26 mouse cellular contexts compared by ENCODE assay signal in the genomic region with DNA sequence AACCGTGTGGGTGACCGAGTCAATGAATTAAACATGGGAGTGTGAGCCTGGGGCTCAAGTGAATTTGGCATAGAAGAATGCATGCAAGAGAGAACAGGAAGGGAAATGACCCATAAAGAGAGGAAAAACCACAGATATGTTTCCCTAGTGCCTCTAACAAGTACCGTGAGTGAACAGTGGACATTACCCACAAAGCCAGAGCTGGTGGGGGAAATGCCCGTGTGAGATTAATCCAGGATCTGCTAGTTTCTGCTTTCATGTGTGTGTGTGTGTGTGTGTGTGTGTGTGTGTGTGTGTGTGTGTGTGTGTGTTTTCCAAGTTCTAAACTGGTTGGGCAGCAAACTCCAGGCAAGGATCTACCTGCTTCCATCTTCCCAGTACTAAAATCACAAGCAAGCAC. TPM values are rescaled to one million over a fixed set of nuclear protein-coding genes. Genes with fewer than 3 reads are reported as not detected.
"Had no signal": no experiment of that assay in that cellular context is flagged by ENCODE, and none has a peak within 500 bp of the region (broad histone marks: within the 10 kb centered on the region; RNA-seq: fewer than 3 reads in every experiment).

No protein-coding gene starts in this region.

- H3K27me3 ChIP-seq: midbrain, embryonic 12.5 days; midbrain, embryonic 15.5 days; neural tube, embryonic 13.5 days had no signal

- H3K27ac ChIP-seq: layer of hippocampus, adult 2 months; liver, embryonic 13.5 days; macrophage; midbrain, embryonic 12.5 days; midbrain, embryonic 15.5 days; neural tube, embryonic 13.5 days had no signal

- H3K4me3 ChIP-seq: layer of hippocampus, adult 2 months; liver, embryonic 13.5 days; midbrain, embryonic 12.5 days; midbrain, embryonic 15.5 days; neural tube, embryonic 13.5 days had no signal

- H3K4me1 ChIP-seq: midbrain, embryonic 12.5 days; midbrain, embryonic 15.5 days; neural tube, embryonic 13.5 days had no signal

- DNase-seq: layer of hippocampus, adult 9-11 months; liver, embryonic 13.5 days; lung, adult 2 months; retina, postnatal 1 day; right cerebral cortex, postnatal 25 days; thymus, adult 18-20 months; thymus, postnatal 36 days had no signal

- H3K9me3 ChIP-seq: liver, embryonic 13.5 days; midbrain, embryonic 12.5 days; midbrain, embryonic 15.5 days; neural tube, embryonic 13.5 days had no signal

- H3K4me2 ChIP-seq: liver, embryonic 13.5 days; midbrain, embryonic 12.5 days; midbrain, embryonic 15.5 days; neural tube, embryonic 13.5 days had no signal

- H3K9ac ChIP-seq: liver, embryonic 13.5 days; midbrain, embryonic 12.5 days; midbrain, embryonic 15.5 days; neural tube, embryonic 13.5 days had no signal

- H3K36me3 ChIP-seq: liver, embryonic 13.5 days; midbrain, embryonic 12.5 days; midbrain, embryonic 15.5 days; neural tube, embryonic 13.5 days had no signal

- ATAC-seq: inflammation-experienced regulatory T-cells, adult 6 months; intestine, embryonic 16.5 days; midbrain, embryonic 15.5 days had no signal

RNA-seq across cellular contexts. Expression of gene Il21, which starts 37.5 kb away (rescaled TPM):
- total RNA-seq: left cerebral cortex, adult 18-20 months; left cerebral cortex, postnatal 36 days; liver, adult 2 months; megakaryocyte, adult 5-6 weeks had no signal
- polyA plus RNA-seq: intestine, embryonic 16.5 days; limb, embryonic 11.5 days; limb, embryonic 14.5 days; liver, adult 2 months; liver, embryonic 13.5 days; liver, embryonic 16.5 days; lung, adult 2 months; lung, embryonic 16.5 days; macrophage; midbrain, embryonic 12.5 days; midbrain, embryonic 15.5 days; neural tube, embryonic 13.5 days; small intestine, adult 2 months; spleen, adult 2 months; stomach, embryonic 16.5 days; urinary bladder, adult 2 months had no signal

RNA-seq across cellular contexts. Expression of gene Cetn4, which starts 42.6 kb away (rescaled TPM):
- polyA plus RNA-seq: liver, adult 2 months; small intestine, adult 2 months had no signal
